Mouse (Mus musculus) adrenal gland, adult 8-10 months (tissue): Measurements from ENCODE around the gene Clp1. TPM values are rescaled to one million over a fixed set of nuclear protein-coding genes. Genes with fewer than 3 reads are reported as not detected.

Experiments
- DNase-seq: peaks from one replicate; pipeline ENCODE4 v3.0.0; 2022
- microRNA-seq, 2 experiments: library from miRNA; unstranded; fragments of <30 nt; microRNA quantifications; one replicate each; pipeline ENCODE4 v1.2.0; 2022
- total RNA-seq, 4 experiments: library from RNA; stranded (reverse); gene quantifications; 2 replicates each; pipeline ENCODE4 v1.2.4; 2022

Clp1 gene
- total RNA-seq, 4 experiments from 2014 or later, result 12.6 to 15.2 (median 14.3) TPM

DNA sequence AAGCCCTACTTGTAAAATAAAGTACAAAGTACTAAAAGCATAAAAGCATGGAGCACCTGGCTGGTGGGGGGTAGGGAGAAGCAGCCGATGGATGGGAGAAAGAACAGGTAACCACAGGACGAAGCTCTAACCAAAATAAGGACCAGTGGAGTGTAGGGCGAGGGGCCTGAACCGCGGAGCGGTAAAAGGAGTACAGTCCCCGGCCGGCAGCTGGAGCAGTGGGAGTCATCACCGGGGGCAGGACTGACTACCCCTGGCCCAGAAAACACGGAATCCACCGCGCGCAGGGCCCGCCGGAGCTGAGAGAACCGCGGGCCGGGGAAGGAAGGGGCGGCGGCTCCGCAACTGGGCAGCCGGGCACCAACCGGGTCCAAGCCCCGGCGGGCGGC is 12.7 kb downstream of the Clp1 start:
- no peak for DNase-seq

DNA sequence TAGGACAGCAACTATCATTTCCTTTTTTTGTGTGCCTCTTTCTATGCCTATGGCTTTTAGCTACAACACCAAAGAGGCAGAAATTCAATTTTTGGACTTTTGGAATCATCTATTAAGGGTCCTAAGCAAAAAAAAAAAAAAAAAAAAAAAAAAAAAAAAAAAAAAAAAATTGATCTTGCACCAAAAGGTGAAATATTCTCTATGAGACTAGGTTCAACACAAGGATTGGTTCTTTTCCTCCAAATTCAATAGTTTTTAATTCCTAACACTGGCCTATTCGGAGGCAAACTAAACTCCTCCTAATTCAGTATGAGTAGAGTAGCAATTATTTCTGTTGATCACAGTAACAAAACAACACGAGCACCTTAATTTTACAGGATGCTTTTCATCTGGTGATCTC is 15.3 kb downstream of the Clp1 start:
- DNase-seq, result no peak

DNA sequence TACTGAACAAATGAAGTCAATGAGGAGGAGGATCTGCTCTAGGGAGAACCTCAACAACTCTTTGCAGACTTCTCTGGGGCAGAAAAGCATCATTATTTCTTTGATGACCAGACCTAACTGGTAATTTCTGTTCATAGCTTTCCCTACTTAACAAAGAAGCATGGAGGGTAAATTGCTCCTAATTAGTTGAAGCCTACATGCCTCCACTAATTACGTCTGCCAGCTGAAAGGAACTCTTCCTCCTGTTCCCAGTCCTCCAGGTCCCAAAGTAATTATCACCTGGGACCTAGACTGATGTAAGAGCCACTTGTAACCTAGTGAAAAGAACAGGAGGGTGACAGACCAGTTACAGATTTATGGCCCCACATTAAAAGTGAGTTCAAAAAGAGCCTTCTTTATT is 19.6 kb downstream of the Clp1 start:
- no peak for DNase-seq

DNA sequence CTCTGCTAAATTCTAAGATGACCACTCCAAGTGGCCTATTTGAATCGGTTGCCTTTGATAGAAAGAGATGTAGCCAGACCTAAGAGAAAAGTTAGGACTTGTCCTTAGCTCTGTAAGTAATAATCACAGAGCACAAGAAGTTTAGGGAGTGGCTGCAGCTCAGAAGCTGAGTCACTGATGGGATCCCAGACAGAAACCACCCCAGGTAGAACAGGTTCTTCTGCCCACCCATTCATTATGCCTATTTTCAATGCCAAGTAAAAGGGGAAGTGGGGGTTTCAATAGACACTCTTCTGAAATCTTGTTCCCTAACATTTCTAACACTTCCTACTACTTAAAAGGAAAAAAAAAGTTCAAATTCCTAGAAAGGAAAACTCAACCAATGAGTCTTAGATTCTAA is 21.9 kb downstream of the Clp1 start:
- no peak for DNase-seq

DNA sequence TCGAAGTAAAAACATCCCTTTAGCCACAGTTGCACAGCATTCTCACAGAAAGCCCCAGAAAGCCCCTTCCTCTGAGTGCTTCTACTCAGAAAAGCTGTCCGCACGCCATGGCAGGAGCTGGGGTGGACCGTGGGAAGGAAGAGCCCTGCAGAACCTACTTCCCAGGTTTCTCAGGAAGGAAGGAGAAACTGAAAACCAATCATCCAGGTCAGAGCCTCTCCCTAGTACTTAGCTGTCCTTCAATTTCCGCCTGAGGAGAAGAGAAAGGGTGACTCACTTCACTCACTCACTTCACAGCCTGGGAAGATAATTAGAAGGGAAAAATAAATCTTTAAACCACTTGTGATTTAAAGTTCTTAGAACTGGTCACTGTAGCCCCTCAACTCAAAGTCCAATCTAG is 22.8 kb downstream of the Clp1 start:
- DNase-seq, result no peak

DNA sequence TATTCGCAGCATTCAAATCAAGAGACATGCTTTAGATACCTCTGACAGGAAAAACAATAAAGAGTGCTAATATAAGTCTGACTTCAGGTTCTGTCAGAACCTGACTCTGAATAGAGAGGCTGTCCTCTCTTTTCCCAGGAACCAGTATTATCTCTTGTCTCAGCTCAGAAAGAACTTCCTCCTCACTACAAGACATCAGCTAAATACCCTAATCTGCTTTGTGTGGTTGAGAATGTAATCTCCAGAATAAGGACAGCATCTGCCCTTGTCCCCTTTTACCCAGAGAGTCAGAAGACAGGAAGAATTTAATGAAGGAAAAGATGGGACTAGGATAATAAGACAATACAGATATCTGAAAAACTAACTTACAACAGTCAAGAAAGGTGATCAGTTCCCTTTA is 23.7 kb downstream of the Clp1 start:
- no peak for DNase-seq

DNA sequence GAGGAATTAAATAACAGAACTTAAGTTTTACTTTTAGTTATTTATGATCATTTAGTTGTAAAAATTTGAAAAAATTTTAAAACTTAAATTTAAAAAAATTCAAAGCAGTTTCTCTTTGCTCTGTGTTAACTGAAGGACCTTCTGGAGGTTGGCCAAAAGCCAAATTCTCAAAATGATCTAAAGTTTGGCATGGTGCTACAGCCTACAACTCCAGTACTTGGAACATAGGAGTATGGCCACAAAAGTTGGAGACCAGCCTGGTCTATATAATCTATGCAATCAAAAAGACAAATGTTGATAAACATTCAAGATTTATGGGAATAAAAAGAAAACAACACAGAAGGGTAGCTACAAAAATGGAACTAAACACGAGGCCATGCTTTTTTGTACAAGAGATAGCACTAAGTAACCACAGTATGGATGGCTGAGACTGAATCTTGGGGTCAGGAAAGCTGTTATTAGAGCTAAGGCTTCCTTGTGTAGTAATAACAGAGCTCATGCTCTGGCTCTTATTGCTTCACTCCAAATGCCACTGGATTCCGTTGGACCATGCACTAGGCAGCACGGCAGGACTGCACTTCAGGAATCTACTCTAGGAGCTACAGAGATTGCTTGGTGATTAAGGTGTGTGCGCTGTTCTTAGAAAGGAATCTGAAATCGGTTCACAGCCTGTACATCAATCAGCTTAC is 32.0 kb downstream of the Clp1 start:
- no peak for DNase-seq

DNA sequence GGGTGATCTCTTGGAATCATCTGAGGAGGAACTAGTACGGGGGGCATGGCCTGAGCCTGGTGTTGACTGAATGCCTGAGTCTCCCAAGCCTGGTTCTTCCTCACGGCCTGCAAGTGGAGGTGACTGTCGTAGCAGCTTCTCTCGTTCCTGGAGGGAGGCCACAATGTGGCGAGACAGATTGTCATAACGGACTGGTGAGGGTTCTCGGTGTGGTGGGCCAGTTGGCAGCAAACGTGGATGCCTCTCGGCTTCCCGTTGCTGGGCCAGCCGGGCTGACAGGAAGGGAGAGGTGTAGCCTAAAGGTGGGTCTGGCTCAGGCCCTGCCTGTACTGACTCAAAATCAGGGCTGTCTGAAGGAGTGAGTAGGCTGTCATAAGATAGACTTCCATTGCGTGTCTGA is 37.1 kb downstream of the Clp1 start:
- no peak for DNase-seq

DNA sequence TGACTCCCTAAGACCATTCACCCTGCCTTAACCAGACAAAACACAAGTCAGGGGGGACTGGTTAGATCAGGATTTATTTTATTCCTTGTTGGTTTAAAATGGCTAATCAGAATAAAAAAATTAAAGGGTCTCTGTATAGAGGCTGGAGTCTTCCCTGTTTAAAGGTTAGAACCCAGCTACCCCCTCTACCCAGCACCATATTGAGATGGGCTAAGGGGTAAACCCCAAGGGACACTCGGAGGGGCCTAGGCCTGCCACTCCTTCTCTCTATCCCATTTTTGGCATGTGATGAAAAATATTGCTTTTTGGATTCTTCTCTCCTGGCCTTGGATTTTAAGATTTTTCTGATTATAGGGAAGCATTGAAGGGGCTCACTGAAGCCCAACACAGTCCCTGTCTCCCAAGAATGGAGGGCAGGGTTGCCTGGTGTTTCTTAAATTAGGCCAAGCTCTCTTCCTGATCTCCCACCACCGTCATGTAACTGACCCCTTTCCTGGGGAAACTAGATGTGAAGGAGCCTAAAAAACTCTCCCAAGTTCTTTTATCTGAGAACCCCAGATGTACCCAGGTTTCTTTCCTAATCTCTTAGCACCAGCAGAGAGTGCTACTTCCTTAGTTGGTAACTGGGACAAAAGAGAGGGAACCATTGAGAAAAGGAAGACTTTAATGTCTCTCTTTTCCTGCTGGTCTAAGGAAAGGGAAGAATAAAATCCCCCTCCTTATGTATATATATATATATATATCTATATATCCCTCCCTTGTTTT is 38.9 kb downstream of the Clp1 start:
- no peak for DNase-seq

DNA sequence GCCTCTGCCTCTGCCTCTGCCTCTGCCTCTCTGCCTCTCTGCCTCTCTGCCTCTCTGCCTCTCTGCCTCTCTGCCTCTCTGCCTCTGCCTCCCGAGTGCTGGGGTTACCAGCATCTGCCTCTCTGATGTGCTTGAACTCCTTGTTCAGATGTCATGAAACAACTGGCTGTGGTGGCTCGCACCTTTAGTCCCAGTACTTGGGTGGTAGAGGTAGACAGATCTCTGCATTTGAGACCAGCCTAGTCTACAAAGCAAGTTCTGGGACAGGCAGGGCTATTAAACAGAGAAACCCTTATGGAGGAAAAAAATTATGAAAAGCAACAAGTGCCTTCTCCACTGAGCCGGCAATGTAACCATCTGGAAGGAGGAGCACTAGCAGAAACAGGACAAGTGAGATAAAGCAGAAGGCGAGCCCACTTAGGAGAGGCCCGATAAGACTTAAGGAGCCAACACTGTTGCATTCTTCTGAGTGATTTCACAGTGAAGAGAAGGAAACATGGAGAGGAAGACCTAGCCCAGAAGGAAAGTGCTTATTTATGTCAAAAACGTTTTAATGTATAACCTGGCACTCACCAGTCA is 44.5 kb downstream of the Clp1 start:
- no peak for DNase-seq

DNA sequence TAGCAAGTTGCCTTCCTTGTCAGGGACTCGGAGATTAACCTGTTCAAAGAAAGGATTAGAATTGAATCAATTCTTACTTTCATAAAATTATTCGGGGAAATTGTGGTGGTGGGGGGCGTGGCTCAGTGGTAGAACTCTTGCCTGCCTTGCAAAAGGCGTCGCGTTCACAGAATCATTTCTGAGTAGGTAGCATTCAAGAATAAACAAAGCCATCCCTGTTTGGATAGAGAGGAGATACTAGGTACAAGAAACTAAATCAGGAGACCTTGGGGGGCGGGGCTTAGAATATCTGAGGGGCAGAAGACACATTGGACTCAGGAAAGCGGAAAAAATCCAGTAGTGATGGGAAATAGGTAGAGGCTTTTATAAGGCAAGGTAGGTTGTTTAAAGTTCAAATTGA is 48.1 kb downstream of the Clp1 start, which contains the start of gene Tmx2:
Gene Tmx2, minus strand, starts transcription at position 125 of the 400 bp plus-strand sequence.
- no peak for DNase-seq

DNA sequence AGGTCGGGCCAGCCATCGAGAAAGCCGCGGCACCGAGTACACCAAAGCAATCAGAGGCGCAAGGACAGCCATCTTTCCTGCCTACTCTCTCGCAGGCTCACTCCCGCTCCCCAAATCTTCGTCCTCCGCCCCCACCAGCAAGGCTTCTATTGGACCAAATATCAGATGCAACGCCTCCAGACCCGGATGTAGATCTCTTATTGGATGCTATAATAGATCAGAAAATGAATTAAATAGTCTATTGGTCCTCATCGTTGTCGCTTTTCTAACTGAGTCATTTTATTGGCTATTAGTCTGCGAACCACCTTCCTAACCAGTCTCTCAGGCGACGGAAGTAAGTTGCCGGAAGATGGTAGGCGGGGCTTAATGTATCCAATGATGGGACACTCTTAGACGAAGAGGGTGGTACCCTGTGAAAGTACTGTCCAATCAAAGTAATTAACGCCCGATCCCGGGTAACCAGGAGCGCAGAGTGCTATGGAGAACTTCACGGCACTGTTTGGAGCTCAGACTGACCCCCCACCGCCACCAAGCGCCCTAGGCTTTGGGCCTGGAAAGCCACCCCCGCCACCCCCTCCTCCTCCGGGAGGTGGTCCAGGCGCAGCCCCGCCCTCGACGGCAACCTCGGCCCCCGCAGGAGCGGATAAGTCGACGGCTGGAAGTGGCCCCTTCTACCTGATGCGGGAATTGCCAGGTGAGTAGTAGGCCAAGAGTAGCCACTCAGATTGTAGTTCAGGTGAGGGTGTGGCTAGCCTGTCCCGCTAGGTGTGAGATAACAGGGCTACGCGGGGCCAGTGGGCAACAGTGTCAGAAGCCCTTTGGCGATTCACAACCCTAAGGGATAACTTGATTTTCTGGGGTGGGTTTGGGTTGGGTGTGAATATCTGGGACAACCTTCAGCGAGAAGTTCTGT is 48.9 kb downstream of the Clp1 start, which contains the start of the genes Gm28635 and Med19:
Gene Gm28635, minus strand, starts transcription at position 74 of the 913 bp plus-strand sequence.
Gene Med19, plus strand, starts transcription at position 435 of the 913 bp plus-strand sequence.
- DNase-seq, result peak; percentile 95

DNA sequence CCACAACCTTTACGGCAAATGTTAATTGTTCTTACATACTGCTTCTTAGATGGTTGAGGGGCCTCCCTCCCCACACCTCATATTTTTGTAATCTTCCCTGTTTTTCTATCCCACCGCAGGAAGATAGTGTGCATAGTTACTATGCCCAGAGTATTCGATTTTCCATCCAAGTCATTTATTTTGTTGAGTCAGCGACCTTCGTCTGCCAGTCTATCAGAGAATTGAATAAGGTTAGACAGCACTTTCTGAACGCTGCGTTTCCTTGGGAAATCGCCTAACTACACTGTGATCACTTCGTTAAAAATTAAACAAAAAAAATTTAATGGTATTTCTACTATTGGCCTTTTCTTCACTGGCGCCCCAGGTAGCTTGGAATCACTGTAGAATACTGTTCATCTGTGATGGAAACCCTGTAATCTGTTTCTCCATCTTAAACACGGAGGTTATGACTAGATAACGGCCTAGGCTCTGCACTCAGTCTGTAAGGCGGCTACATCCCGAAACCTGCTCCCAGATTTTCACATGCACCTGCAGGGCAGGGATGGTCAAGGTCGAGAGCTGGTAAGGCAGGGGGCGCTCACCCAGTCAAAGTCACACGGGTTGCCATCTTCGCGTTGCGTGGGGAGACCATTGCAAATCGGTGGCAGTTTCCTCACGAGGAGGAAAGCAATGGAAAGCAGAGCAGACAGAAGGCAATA is 49.7 kb downstream of the Clp1 start:
- no peak for DNase-seq

Small RNAs within 50 kb of the gene (microRNA-seq; reads per million reads assigned to microRNA genes)
- gene Mir130a, result 3,087 to 3,839 reads per million in 2 experiments

Other genes starting within 250 kb of the Clp1 start
- gene Ctnnd1, start 76.6 kb downstream of the Clp1 start, total RNA-seq, result 100 to 1,000 TPM; 125 to 161 (median 155) TPM
- gene Btbd18, start 68.3 kb downstream of the Clp1 start, total RNA-seq, result under 1 TPM in 2 of 4 experiments, not detected in 2; 0.10 to 0.12 TPM
- 10 to 100 TPM; 31.8 to 49.5 (median 35.8) TPM for gene Selenoh, start 56.6 kb downstream of the Clp1 start, total RNA-seq
- not detected for gene Gm28635, start 49.3 kb downstream of the Clp1 start, total RNA-seq
- 10 to 100 TPM; 21.1 to 30.7 (median 26.0) TPM for gene Med19, start 48.9 kb downstream of the Clp1 start, total RNA-seq
- 100 to 1,000 TPM; 161 to 203 (median 188) TPM for gene Tmx2, start 48.2 kb downstream of the Clp1 start, total RNA-seq
- 10 to 100 TPM; 58.8 to 72.1 (median 62.7) TPM for gene Zdhhc5, start 12.2 kb downstream of the Clp1 start, total RNA-seq
- gene Ypel4, start 6.7 kb upstream of the Clp1 start, total RNA-seq, result 10 to 100 TPM in 2 of 4 experiments, 1 to 10 TPM in 2; 4.5 to 11.8 (median 9.7) TPM
- 1 to 10 TPM; 1.7 to 4.3 (median 2.8) TPM for gene Gm19426, start 16.3 kb upstream of the Clp1 start, total RNA-seq
- gene Serping1, start 48.1 kb upstream of the Clp1 start, total RNA-seq, result 100 to 1,000 TPM in 1 of 4 experiments, 10 to 100 TPM in 3; 80.5 to 116 (median 91.7) TPM
- gene Ube2l6, start 71.5 kb upstream of the Clp1 start, total RNA-seq, result 10 to 100 TPM; 13.3 to 20.7 (median 15.2) TPM
- gene Smtnl1, start 95.3 kb upstream of the Clp1 start, total RNA-seq, result not detected
- gene Timm10, start 99.6 kb upstream of the Clp1 start, total RNA-seq, result 10 to 100 TPM; 28.2 to 43.5 (median 39.5) TPM
- 1 to 10 TPM; 3.0 to 7.5 (median 5.5) TPM for gene Slc43a1, start 111.5 kb upstream of the Clp1 start, total RNA-seq
- 1 to 10 TPM; 1.2 to 1.8 (median 1.6) TPM for gene Rtn4rl2, start 159.4 kb upstream of the Clp1 start, total RNA-seq
- gene Slc43a3, start 209.2 kb upstream of the Clp1 start, total RNA-seq, result 10 to 100 TPM; 63.1 to 81.5 (median 75.7) TPM